Mouse (Mus musculus) forebrain, postnatal 0 days (tissue): ENCODE measurements around the gene Pcif1. TPM values are rescaled to one million over a fixed set of nuclear protein-coding genes. Genes with fewer than 3 reads are reported as not detected.
A peak's percentile ranks its signal among the peaks of the same experiment; 100 is the strongest.

Source experiments
- ATAC-seq: fragments of 200-750 bp; cut with Nextera tagmentation; 2 replicates; pipeline ENCODE4 v1.8.0; 2017; ENCODE audit warnings: mild to moderate bottlenecking, moderate library complexity
- DNase-seq: peaks from one replicate; pipeline ENCODE4 v3.0.0-alpha.2; 2015
- H3K27ac ChIP-seq: fragments of 300-500 bp; sonication (generic); 2 replicates; pipeline ENCODE4 v1.5.1; 2014; ENCODE audit warnings: low read depth, mild to moderate bottlenecking, antibody characterized with exemption, low read length, moderate library complexity, mixed read lengths
- H3K27me3 ChIP-seq: fragments of 300-500 bp; sonication (generic); 2 replicates; pipeline ENCODE4 v1.6.1; 2014; ENCODE audit warnings: mild to moderate bottlenecking, low read length, mixed read lengths; ENCODE audit not compliant: insufficient read depth
- H3K36me3 ChIP-seq: fragments of 300-500 bp; sonication (generic); 2 replicates; pipeline ENCODE4 v1.6.1; 2014; ENCODE audit warnings: mild to moderate bottlenecking, moderate library complexity; ENCODE audit not compliant: insufficient read depth
- H3K4me1 ChIP-seq: fragments of 300-500 bp; sonication (generic); 2 replicates; pipeline ENCODE4 v1.6.1; 2014; ENCODE audit warnings: antibody characterized with exemption; ENCODE audit not compliant: insufficient read depth
- H3K4me2 ChIP-seq: fragments of 300-500 bp; sonication (generic); 2 replicates; pipeline ENCODE4 v1.6.1; 2014; ENCODE audit warnings: low read depth, mild to moderate bottlenecking, moderate library complexity
- H3K4me3 ChIP-seq: fragments of 300-500 bp; sonication (generic); 2 replicates; pipeline ENCODE4 v1.5.1; 2014; ENCODE audit warnings: low read depth, low read length, mixed read lengths
- H3K9ac ChIP-seq: fragments of 300-500 bp; sonication (generic); 2 replicates; pipeline ENCODE4 v1.6.1; 2014; ENCODE audit warnings: mild to moderate bottlenecking
- H3K9me3 ChIP-seq: fragments of 300-500 bp; sonication (generic); 2 replicates; pipeline ENCODE4 v1.6.1; 2016; ENCODE audit warnings: low read length
- CTCF ChIP-seq: sonication (generic); IDR thresholded peaks from 2 replicates; pipeline ENCODE4 v1.5.1; 2016; ENCODE audit warnings: antibody characterized with exemption, control low read depth, low read depth
- WGBS: fragments of 180-500 bp; shearing (Covaris S2); extraction: QIAGEN DNeasy Blood & Tissue Kit; methylation state at CpG from one replicate; pipeline ENCODE4 v1.1.7; 2014; 5-methylcytosine and 5-hydroxymethylcytosine counted together
- polyA plus RNA-seq: library from polyadenylated mRNA; unstranded; fragments of >200 nt; fragmentation: Nextera tagmentation; extraction: Ambion mirVana; gene quantifications from 2 replicates; pipeline ENCODE4 v1.2.1, GENCODE M21; 2015
- total RNA-seq: library from RNA; depleted of rRNA; stranded (reverse); fragments of >200 nt; gene quantifications from 2 replicates; pipeline ENCODE4 v1.2.3, GENCODE M21; 2014

Gene Pcif1
- total and polyA plus RNA-seq, 2 experiments from 2014 or later, result 82.2 to 104 TPM

- 98% methylated on average over 12 of the region's 12 CpGs for WGBS
- peaks cover 62% of the 10 kb centered on the region for H3K36me3 ChIP-seq
These were observed 28.4 kb downstream of the Pcif1 start for GRCm38 (mm10) chr2:164907511-164907910.

GRCm38 (mm10) chr2:164908011-164908410, 28.9 kb downstream of the Pcif1 start:
- H3K4me1 ChIP-seq, result no peaks in the 10 kb centered on the region; the same call in 1 of the 2 replicates
- H3K27ac ChIP-seq, result no peak overlapping the region
- TF ChIP-seq CTCF, result no peak
- no peaks in the 10 kb centered on the region for H3K9me3 ChIP-seq
- H3K36me3 ChIP-seq, result peaks cover 57% of the 10 kb centered on the region
- no peaks in the 10 kb centered on the region for H3K27me3 ChIP-seq
- DNase-seq, result no peak
- no peak overlapping the region for H3K4me2 ChIP-seq
- no peak overlapping the region for H3K9ac ChIP-seq
- H3K4me3 ChIP-seq, result no peak overlapping the region
- 98% methylated on average over 5 of the region's 5 CpGs for WGBS
- no peak for ATAC-seq

More at GRCm38 (mm10) chr2:164907511-164907910, 28.4 kb downstream of the Pcif1 start:
- Histone ChIP-seq H3K4me1 (no peaks in the 10 kb centered on the region; the same call in 1 of the 2 replicates), H3K27ac (no peak overlapping the region), H3K4me3 (no peak overlapping the region), H3K9me3 (no peaks in the 10 kb centered on the region), H3K4me2 (no peak overlapping the region), H3K27me3 (no peaks in the 10 kb centered on the region), H3K9ac (no peak overlapping the region)
- no peak for TF ChIP-seq CTCF
- ATAC-seq (no peak), DNase-seq (no peak)

GRCm38 (mm10) chr2:164909100-164909499, 30.0 kb downstream of the Pcif1 start:
- Histone ChIP-seq H3K9ac (no peak overlapping the region), H3K27me3 (no peaks in the 10 kb centered on the region), H3K36me3 (peaks cover 50% of the 10 kb centered on the region), H3K9me3 (no peaks in the 10 kb centered on the region), H3K4me1 (no peaks in the 10 kb centered on the region; the same call in 1 of the 2 replicates), H3K4me3 (no peak overlapping the region), H3K4me2 (no peak overlapping the region), H3K27ac (no peak overlapping the region)
- no peak for TF ChIP-seq CTCF
- DNase-seq, result no peak
- WGBS, result 97% methylated on average over 3 of the region's 3 CpGs
- no peak for ATAC-seq

- Histone ChIP-seq H3K36me3 (peaks cover 46% of the 10 kb centered on the region), H3K27me3 (no peaks in the 10 kb centered on the region), H3K9ac (no peak overlapping the region), H3K9me3 (no peaks in the 10 kb centered on the region), H3K4me1 (no peaks in the 10 kb centered on the region; the same call in 1 of the 2 replicates), H3K4me2 (peak overlapping the region; percentile 74), H3K4me3 (0 out of 2 replicates have a peak overlapping the region, but pooled peaks have one; percentile 80), H3K27ac (no peak overlapping the region)
- WGBS, result 93% methylated on average over 1 of the region's 1 CpGs
- peak; percentile 53 for TF ChIP-seq CTCF
- ATAC-seq (no peak), DNase-seq (no peak)
These were observed 30.4 kb downstream of the Pcif1 start for GRCm38 (mm10) chr2:164909542-164909941.

GRCm38 (mm10) chr2:164910360-164911061, 31.4 kb downstream of the Pcif1 start:
- Histone ChIP-seq H3K36me3 (peaks cover 36% of the 10 kb centered on the region), H3K4me1 (no peaks in the 10 kb centered on the region; the same call in 1 of the 2 replicates), H3K27ac (peak overlapping the region; percentile 97), H3K27me3 (no peaks in the 10 kb centered on the region), H3K9ac (peak overlapping the region; percentile 97), H3K4me3 (peak overlapping the region; percentile 80), H3K9me3 (no peaks in the 10 kb centered on the region), H3K4me2 (peak overlapping the region; percentile 74)
- no peak for DNase-seq
- TF ChIP-seq CTCF, result no peak
- peak; percentile 10 for ATAC-seq
- WGBS, result 6% methylated on average over 37 of the region's 37 CpGs

GRCm38 (mm10) chr2:164911086-164912048, 32.3 kb downstream of the Pcif1 start, which contains the start of gene Zfp335:
Gene Zfp335 (minus strand): TSS chr2:164911757.
- H3K4me3 ChIP-seq, result peak within 1 kb of the TSS; percentile 80
- peak within 1 kb of the TSS; percentile 97 for H3K9ac ChIP-seq
- H3K27me3 ChIP-seq, result no peaks in the 10 kb centered on the region
- H3K4me1 ChIP-seq, result no peaks in the 10 kb centered on the region; the same call in 1 of the 2 replicates
- H3K27ac ChIP-seq, result peak within 1 kb of the TSS; percentile 97
- no peaks in the 10 kb centered on the region for H3K9me3 ChIP-seq
- peaks cover 27% of the 10 kb centered on the region for H3K36me3 ChIP-seq
- peak; percentile 97 for DNase-seq
- 1% methylated on average over 88 of the region's 91 CpGs for WGBS
- peak within 1 kb of the TSS; percentile 74 for H3K4me2 ChIP-seq
- peak; percentile 68 for TF ChIP-seq CTCF
- peak; percentile 91 for ATAC-seq
